Mouse (Mus musculus) CH12.LX (cell line): ENCODE measurements at regions not wholly inside any gene's neighbourhood (a gene's known extent, or its start where the extent isn't known, plus 50 kb on each side); places are given as distances from the start of the nearest gene placed in this dataset.

Experiments used
- DNase-seq: peaks from one replicate; pipeline ENCODE4 v3.0.0-alpha.2; 2013; ENCODE audit errors: extremely low read depth
- H3K27ac ChIP-seq: 2 replicates; pipeline ENCODE4 v1.5.1; 2012; ENCODE audit warnings: low read depth, mild to moderate bottlenecking, control low read depth, moderate library complexity; ENCODE audit not compliant: insufficient read depth
- H3K27me3 ChIP-seq: replicated peaks from 2 replicates; pipeline ENCODE3; 2012; ENCODE audit warnings: inconsistent platforms
- H3K36me3 ChIP-seq, 2 experiments: replicated peaks in 1 of 2; 2 replicates each; pipeline versions ENCODE3 to v1.6.1; 2012; ENCODE audit warnings: inconsistent platforms in 1 of 2, low read length in 1 of 2, mild to moderate bottlenecking in 1 of 2, mixed read lengths in 1 of 2, moderate library complexity in 1 of 2; ENCODE audit not compliant: control insufficient read depth in 1 of 2, insufficient read depth in 1 of 2
- H3K4me1 ChIP-seq, 2 experiments: 2 replicates each; pipeline ENCODE4 v1.6.1; 2012; ENCODE audit warnings: inconsistent platforms in 1 of 2, moderate library complexity in 1 of 2; ENCODE audit not compliant: insufficient read depth in 2 of 2, control insufficient read depth in 1 of 2
- H3K4me2 ChIP-seq: 2 replicates; pipeline ENCODE4 v1.6.1; 2012; ENCODE audit warnings: low read depth, mild to moderate bottlenecking, control low read depth; ENCODE audit not compliant: poor library complexity, insufficient read depth, severe bottlenecking
- H3K4me3 ChIP-seq, 3 experiments: fragments of 150-350 bp in 1 of 3; sonication (generic) in 1 of 3; replicated peaks in 1 of 3; 2 replicates each; pipeline versions ENCODE3 to v1.5.1; 2011 to 2012; ENCODE audit warnings: low read depth in 2 of 3, low read length in 2 of 3, mild to moderate bottlenecking in 2 of 3, moderate library complexity in 2 of 3, control low read depth in 1 of 3, improper control_type of control experiment in 1 of 3, inconsistent platforms in 1 of 3, mixed read lengths in 1 of 3; ENCODE audit not compliant: poor library complexity in 1 of 3
- H3K79me2 ChIP-seq: replicated peaks from 2 replicates; pipeline ENCODE4 v1.6.1; 2012; ENCODE audit warnings: mild to moderate bottlenecking, moderate library complexity; ENCODE audit not compliant: control insufficient read depth, poor library complexity, insufficient read depth, severe bottlenecking; ENCODE audit errors: extremely low read depth
- H3K9ac ChIP-seq: 2 replicates; pipeline ENCODE4 v1.6.1; 2012; ENCODE audit warnings: low read depth, mild to moderate bottlenecking, control low read depth, moderate library complexity; ENCODE audit not compliant: insufficient read depth
- H3K9me3 ChIP-seq: replicated peaks from 2 replicates; pipeline ENCODE3; 2012; ENCODE audit warnings: low read length, inconsistent platforms, mixed read lengths
- CHD1 ChIP-seq: IDR thresholded peaks from 2 replicates; pipeline ENCODE4 v1.6.1; 2012; ENCODE audit warnings: low read depth, low read length, improper control_type of control experiment, inconsistent platforms
- CHD2 ChIP-seq: IDR thresholded peaks from 2 replicates; pipeline ENCODE4 v1.6.1; 2011; ENCODE audit warnings: low read length, improper control_type of control experiment
- EP300 ChIP-seq: IDR thresholded peaks from 2 replicates; pipeline ENCODE4 v1.6.1; 2011; ENCODE audit warnings: low read length, improper control_type of control experiment
- IRF4 ChIP-seq: IDR thresholded peaks from 2 replicates; pipeline ENCODE4 v1.6.1; 2014; ENCODE audit warnings: low read depth, mild to moderate bottlenecking, inconsistent platforms, low read length, improper control_type of control experiment
- JUND ChIP-seq: conservative IDR thresholded peaks from 2 replicates; pipeline ENCODE4 v1.6.1; 2011; ENCODE audit warnings: low read depth, low read length, improper control_type of control experiment
- KAT2A ChIP-seq: IDR thresholded peaks from 2 replicates; pipeline ENCODE4 v1.6.1; 2012; ENCODE audit warnings: low read length, improper control_type of control experiment, inconsistent platforms; ENCODE audit not compliant: insufficient replicate concordance
- MAX ChIP-seq: IDR thresholded peaks from 2 replicates; pipeline ENCODE4 v1.6.1; 2011; ENCODE audit warnings: low read length, improper control_type of control experiment
- MAZ ChIP-seq: IDR thresholded peaks from 2 replicates; pipeline ENCODE4 v1.6.1; 2012; ENCODE audit warnings: low read depth, mild to moderate bottlenecking, inconsistent platforms, low read length, improper control_type of control experiment, moderate library complexity
- MEF2A ChIP-seq: IDR thresholded peaks from 2 replicates; pipeline ENCODE4 v1.6.1; 2014; ENCODE audit warnings: low read depth, mild to moderate bottlenecking, inconsistent platforms, low read length, improper control_type of control experiment, borderline replicate concordance
- POLR2A ChIP-seq: IDR thresholded peaks from 2 replicates; pipeline ENCODE4 v1.6.1; 2011; ENCODE audit warnings: low read depth, mild to moderate bottlenecking, improper control_type of control experiment, low read length
- POLR2AphosphoS2 ChIP-seq: IDR thresholded peaks from 2 replicates; pipeline ENCODE4 v1.6.1; 2011; ENCODE audit warnings: low read depth, low read length, improper control_type of control experiment
- TBP ChIP-seq: conservative IDR thresholded peaks from 2 replicates; pipeline ENCODE4 v1.6.1; 2011; ENCODE audit warnings: low read depth, low read length, improper control_type of control experiment
- TCF12 ChIP-seq: IDR thresholded peaks from 2 replicates; pipeline ENCODE4 v1.6.1; 2014; ENCODE audit warnings: low read depth, mild to moderate bottlenecking, inconsistent platforms, low read length, improper control_type of control experiment
- UBTF ChIP-seq: IDR thresholded peaks from 2 replicates; pipeline ENCODE4 v1.6.1; 2012; ENCODE audit warnings: low read depth, mild to moderate bottlenecking, inconsistent platforms, low read length, improper control_type of control experiment, moderate library complexity
- USF2 ChIP-seq: conservative IDR thresholded peaks from 2 replicates; pipeline ENCODE4 v1.6.1; 2011; ENCODE audit warnings: low read depth, low read length, improper control_type of control experiment
- ZKSCAN1 ChIP-seq: IDR thresholded peaks from 2 replicates; pipeline ENCODE4 v1.6.1; 2012; ENCODE audit warnings: low read depth, inconsistent platforms, low read length, improper control_type of control experiment, borderline replicate concordance
- ZMIZ1 ChIP-seq: IDR thresholded peaks from 2 replicates; pipeline ENCODE4 v1.6.1; 2012; ENCODE audit warnings: low read depth, mild to moderate bottlenecking, inconsistent platforms, low read length, improper control_type of control experiment
- ZNF384 ChIP-seq: IDR thresholded peaks from 2 replicates; pipeline ENCODE4 v1.6.1; 2012; ENCODE audit warnings: low read depth, low read length, improper control_type of control experiment, inconsistent platforms
- dilution Hi-C: fragments of 300-500 bp; cut with MboI; formaldehyde crosslinking; loops from 2 replicates; pipeline ENCODE4 v1.14.3; 2020; ENCODE audit warnings: low sequenced_read_pairs; ENCODE audit not compliant: extremely low pct_unique_long_range_greater_than_20kb, extremely low pct_ligation_motif_present
- in situ Hi-C: fragments of 300-500 bp; cut with MboI; formaldehyde crosslinking; loops from 3 replicates; pipeline ENCODE4 v1.14.3; 2019; ENCODE audit warnings: low sequenced_read_pairs, low pct_ligation_motif_present, low pct_unique_long_range_greater_than_20kb, mixed read lengths

DNA sequence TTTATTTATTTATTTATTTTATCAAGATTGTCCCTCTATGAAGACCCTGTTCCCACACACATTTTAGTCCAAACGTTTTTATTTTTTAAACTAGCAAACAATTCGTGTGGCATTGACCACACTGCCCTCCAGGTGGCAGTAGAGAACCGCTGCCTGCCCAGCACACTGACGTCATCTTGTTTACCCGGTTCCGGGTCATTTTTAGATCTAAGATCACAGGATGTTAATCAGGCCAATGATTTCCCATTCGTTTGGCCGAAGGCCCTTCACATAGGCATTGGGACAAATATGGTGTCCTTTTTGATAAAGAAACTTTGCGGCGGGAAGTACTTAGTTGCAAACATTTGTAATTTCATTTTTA lies 78.7 kb upstream of the Ppm1b start (continued):
- no peak for TF ChIP-seq POLR2A
- peak; percentile 31 for TF ChIP-seq ZNF384
- no peak for TF ChIP-seq USF2
- no peak; the same call in 1 of the 2 replicates for TF ChIP-seq MAX
- no peak for TF ChIP-seq CHD2
- TF ChIP-seq CHD1 = no peak
- TF ChIP-seq EP300 = no peak
- no peak for TF ChIP-seq KAT2A
- TF ChIP-seq IRF4 = peak; percentile 70; the same call in 1 of the 2 replicates

GRCm38 (mm10) chr17:84878316-84878715 lies 78.2 kb upstream of the Ppm1b start:
- peak overlapping the region; percentile 47; the same call in 1 of the 2 replicates for H3K9ac ChIP-seq
- H3K4me1 ChIP-seq = peaks cover 0 to 17% of the 10 kb centered on the region in 2 experiments; a peak in 2 of 4 replicates
- H3K27ac ChIP-seq = no peak overlapping the region
- no peak for TF ChIP-seq ZKSCAN1
- no peak for TF ChIP-seq POLR2AphosphoS2
- TF ChIP-seq MEF2A = no peak
- TF ChIP-seq KAT2A = no peak
- TF ChIP-seq EP300 = no peak
- no peak for TF ChIP-seq ZNF384
- no peak for TF ChIP-seq JUND
- TF ChIP-seq UBTF = no peak
- no peak for TF ChIP-seq MAZ
- TF ChIP-seq POLR2A = no peak
- no peak for TF ChIP-seq ZMIZ1
- TF ChIP-seq TBP = no peak
- H3K27me3 ChIP-seq = no peaks in the 10 kb centered on the region
- dilution Hi-C loops = no loop called here
- DNase-seq = no peak
- no peaks in the 10 kb centered on the region for H3K9me3 ChIP-seq
- no peaks in the 10 kb centered on the region for H3K79me2 ChIP-seq
- in situ Hi-C loops = no loop called here
- no peak overlapping the region for H3K4me3 ChIP-seq
- peak overlapping the region; percentile 75 for H3K4me2 ChIP-seq
- H3K36me3 ChIP-seq = no peaks in the 10 kb centered on the region

- Histone ChIP-seq H3K4me2 (no peak overlapping the region), H3K9me3 (no peaks in the 10 kb centered on the region), H3K79me2 (no peaks in the 10 kb centered on the region), H3K36me3 (no peaks in the 10 kb centered on the region), H3K4me3 (no peak overlapping the region), H3K4me1 (peaks cover 0 to 12% of the 10 kb centered on the region in 2 experiments; a peak in 2 of 4 replicates), H3K9ac (no peak overlapping the region), H3K27ac (no peak overlapping the region), H3K27me3 (no peaks in the 10 kb centered on the region)
- TF ChIP-seq UBTF = no peak
- no peak for TF ChIP-seq CHD2
- no peak for TF ChIP-seq TCF12
- no peak for DNase-seq
- in situ Hi-C loops = no loop called here
- dilution Hi-C loops = no loop called here
These were observed 77.4 kb upstream of the Ppm1b start for GRCm38 (mm10) chr17:84879146-84879545.
